Mouse (Mus musculus) spleen, adult 2 months (tissue): Measurements from ENCODE around the gene Lsm14a. TPM values are rescaled to one million over a fixed set of nuclear protein-coding genes. Genes with fewer than 3 reads are reported as not detected.

Experiments used
- DNase-seq, 2 experiments: peaks; one replicate each; pipeline versions ENCODE4 v3.0.0 to v3.0.0-alpha.2; 2012 to 2021; ENCODE audit warnings: low spot score in 2 of 2, low read depth in 1 of 2
- H3K27ac ChIP-seq: fragments of 200-500 bp; 2 replicates; pipeline ENCODE4 v1.5.1; 2012; ENCODE audit warnings: low read length, inconsistent platforms; ENCODE audit not compliant: insufficient read depth
- H3K27me3 ChIP-seq: fragments of 200-500 bp; 2 replicates; pipeline ENCODE4 v1.6.1; 2012; ENCODE audit warnings: mild to moderate bottlenecking, moderate library complexity, low read length, inconsistent platforms; ENCODE audit not compliant: control insufficient read depth, insufficient read depth
- H3K36me3 ChIP-seq: fragments of 200-500 bp; 2 replicates; pipeline ENCODE4 v1.6.1; 2012; ENCODE audit warnings: mild to moderate bottlenecking, low read length, inconsistent platforms; ENCODE audit not compliant: control insufficient read depth, insufficient read depth
- H3K4me1 ChIP-seq: fragments of 200-500 bp; 2 replicates; pipeline ENCODE4 v1.6.1; 2011; ENCODE audit warnings: inconsistent platforms; ENCODE audit not compliant: control insufficient read depth, insufficient read depth, insufficient read length
- H3K4me3 ChIP-seq: fragments of 200-500 bp; 2 replicates; pipeline ENCODE4 v1.5.1; 2011; ENCODE audit warnings: mild to moderate bottlenecking, inconsistent platforms; ENCODE audit not compliant: insufficient read depth, insufficient read length; ENCODE audit errors: extremely low read depth
- CTCF ChIP-seq: fragments of 200-500 bp; IDR thresholded peaks from 2 replicates; pipeline ENCODE4 v1.5.1; 2011; ENCODE audit warnings: mild to moderate bottlenecking, inconsistent platforms; ENCODE audit not compliant: insufficient read depth, insufficient read length, insufficient replicate concordance; ENCODE audit errors: extremely low read depth
- POLR2A ChIP-seq: fragments of 200-500 bp; IDR thresholded peaks from 2 replicates; pipeline ENCODE4 v1.6.1; 2011; ENCODE audit warnings: low read depth, low read length, inconsistent platforms
- WGBS: fragments of 180-500 bp; shearing (Covaris S2); methylation state at CpG from one replicate; pipeline ENCODE4 v1.1.7; 2018; 5-methylcytosine and 5-hydroxymethylcytosine counted together
- polyA plus RNA-seq: library from polyadenylated mRNA; depleted of rRNA; stranded (reverse); fragments of >200 nt; gene quantifications from 2 replicates; pipeline ENCODE4 v1.2.3, GENCODE M21; 2012

Gene Lsm14a
- polyA plus RNA-seq, 1 experiment, result 37.1 TPM

DNA sequence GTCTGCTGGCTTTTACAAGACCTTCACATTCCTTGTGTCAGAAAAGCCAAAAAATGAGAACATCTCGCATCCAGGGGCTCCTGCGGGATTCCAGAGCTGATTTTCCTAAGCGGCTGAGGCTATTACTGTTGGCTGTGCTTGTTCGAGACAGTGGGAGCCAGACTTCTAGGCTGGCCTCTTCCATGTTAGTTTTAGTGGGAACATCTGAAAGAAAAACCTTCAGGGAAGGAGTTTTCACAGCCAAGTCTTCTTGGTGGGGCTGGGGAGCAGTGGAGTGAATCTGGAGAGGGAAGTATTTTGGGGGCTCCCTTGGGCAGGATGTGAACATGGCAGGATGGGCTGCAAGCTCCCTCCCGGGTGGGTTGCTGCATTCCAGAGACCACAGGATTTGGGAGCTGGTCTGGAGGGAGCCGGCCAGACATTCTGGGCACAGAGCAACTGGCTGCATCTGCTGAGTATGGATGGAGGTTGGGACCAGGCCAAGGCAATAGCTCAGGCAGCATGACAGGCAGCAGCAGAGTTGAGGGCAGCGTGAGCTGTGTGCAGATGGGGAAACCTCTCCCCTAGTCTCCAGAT lies 75.1 kb downstream of the Lsm14a start:
- Histone ChIP-seq H3K36me3 (no peaks in the 10 kb centered on the region), H3K4me3 (no peak overlapping the region), H3K4me1 (no peaks in the 10 kb centered on the region), H3K27ac (no peak overlapping the region), H3K27me3 (no peaks in the 10 kb centered on the region)
- WGBS, result 81% methylated on average over 7 of the region's 7 CpGs
- TF ChIP-seq CTCF (no peak), POLR2A (no peak)
- no peak for DNase-seq

GRCm38 (mm10) chr7:34313443-34313875 lies 79.7 kb downstream of the Lsm14a start, which contains the start of gene 4931406P16Rik:
TSS of gene 4931406P16Rik (minus strand) at chr7:34313551.
- H3K36me3 ChIP-seq, result no peaks in the 10 kb centered on the region
- TF ChIP-seq POLR2A, result peak; percentile 64
- TF ChIP-seq CTCF, result no peak
- WGBS, result under 1% methylated on average over 39 of the region's 41 CpGs
- no peaks in the 10 kb centered on the region for H3K27me3 ChIP-seq
- DNase-seq, result peak; percentile 54 to 77
- H3K4me1 ChIP-seq, result no peaks in the 10 kb centered on the region
- peak within 1 kb of the TSS; percentile 72 for H3K27ac ChIP-seq
- H3K4me3 ChIP-seq, result peak within 1 kb of the TSS; percentile 94

DNA sequence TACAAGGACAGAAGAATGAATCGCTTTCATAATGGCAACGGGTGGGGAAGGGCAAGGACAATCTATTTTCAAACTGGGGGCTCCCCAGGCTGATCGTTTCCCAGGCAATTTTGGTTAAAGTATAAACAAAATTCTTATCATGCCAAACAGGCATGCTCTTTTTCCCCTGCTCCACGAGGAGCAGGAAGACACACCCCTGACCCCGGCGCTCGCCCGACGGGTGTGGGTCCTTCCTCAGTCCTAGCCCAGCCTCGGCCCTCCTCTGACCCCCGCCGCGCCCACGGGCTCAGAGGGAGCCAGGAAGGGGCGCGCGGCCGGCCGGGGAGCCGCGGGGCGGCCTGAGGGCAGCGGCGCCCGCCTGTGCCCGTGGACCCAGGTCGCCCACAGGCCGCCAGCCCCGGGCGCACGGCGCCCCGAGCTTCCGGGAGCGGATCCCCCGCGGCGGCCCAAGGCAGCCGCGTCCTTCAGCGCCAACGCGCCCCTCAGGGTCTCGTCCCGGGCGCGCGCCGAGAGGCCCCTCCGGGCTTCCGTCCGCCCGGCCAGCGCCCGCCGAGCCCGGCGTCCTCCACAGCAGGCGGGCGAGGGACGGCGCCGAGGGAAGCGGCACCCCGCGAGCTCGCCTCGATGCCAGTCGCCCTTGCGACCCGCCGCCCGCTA lies 80.2 kb downstream of the Lsm14a start:
- H3K4me1 ChIP-seq, result no peaks in the 10 kb centered on the region
- TF ChIP-seq POLR2A, result no peak
- TF ChIP-seq CTCF, result no peak
- H3K4me3 ChIP-seq, result peak overlapping the region; percentile 94
- H3K36me3 ChIP-seq, result no peaks in the 10 kb centered on the region
- WGBS, result under 1% methylated on average over 71 of the region's 73 CpGs
- no peaks in the 10 kb centered on the region for H3K27me3 ChIP-seq
- peak overlapping the region; percentile 72 for H3K27ac ChIP-seq
- no peak for DNase-seq

GRCm38 (mm10) chr7:34309186-34309764 lies 83.8 kb downstream of the Lsm14a start:
- Histone ChIP-seq H3K27ac (no peak overlapping the region), H3K4me3 (no peak overlapping the region), H3K27me3 (no peaks in the 10 kb centered on the region), H3K4me1 (no peaks in the 10 kb centered on the region), H3K36me3 (no peaks in the 10 kb centered on the region)
- WGBS, result 87% methylated on average over 5 of the region's 5 CpGs
- DNase-seq, result no peak
- TF ChIP-seq CTCF (no peak), POLR2A (no peak)

DNA sequence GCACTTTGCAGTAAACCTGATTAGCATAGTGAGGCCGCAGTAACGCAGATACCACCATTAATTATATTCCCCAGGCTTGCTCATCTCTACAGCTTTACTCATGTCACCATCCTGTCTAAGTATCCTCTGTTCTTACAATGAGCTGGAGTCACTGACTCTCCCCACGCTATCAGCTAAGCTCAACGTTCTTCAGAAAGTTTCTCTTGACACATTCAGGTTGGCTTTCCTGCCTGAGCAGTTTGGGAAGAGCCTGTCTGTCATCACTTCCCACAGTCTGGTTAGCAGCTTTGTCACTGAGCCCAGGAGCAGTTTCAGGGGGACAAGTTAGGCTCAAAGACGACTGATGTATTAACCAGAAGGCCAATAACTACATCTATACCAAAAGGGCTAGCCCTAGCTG lies 84.5 kb downstream of the Lsm14a start:
- Histone ChIP-seq H3K27ac (no peak overlapping the region), H3K36me3 (no peaks in the 10 kb centered on the region), H3K4me1 (no peaks in the 10 kb centered on the region), H3K4me3 (no peak overlapping the region), H3K27me3 (no peaks in the 10 kb centered on the region)
- no peak for DNase-seq
- TF ChIP-seq CTCF (no peak), POLR2A (no peak)
- WGBS, result 88% methylated on average over 5 of the region's 5 CpGs

GRCm38 (mm10) chr7:34305454-34305853 lies 87.7 kb downstream of the Lsm14a start:
- TF ChIP-seq CTCF, result no peak
- TF ChIP-seq POLR2A, result no peak
- no peak for DNase-seq
- H3K4me1 ChIP-seq, result no peaks in the 10 kb centered on the region; the same call in 1 of the 2 replicates
- WGBS, result 85% methylated on average over 4 of the region's 4 CpGs
- H3K27ac ChIP-seq, result no peak overlapping the region
- no peak overlapping the region for H3K4me3 ChIP-seq
- no peaks in the 10 kb centered on the region for H3K27me3 ChIP-seq
- no peaks in the 10 kb centered on the region for H3K36me3 ChIP-seq
